Mouse (Mus musculus) hindbrain, embryonic 13.5 days (tissue): Measurements from ENCODE around the gene Moxd1. TPM values are rescaled to one million over a fixed set of nuclear protein-coding genes. Genes with fewer than 3 reads are reported as not detected.
A peak's percentile ranks its signal among the peaks of the same experiment; 100 is the strongest.
"Not testable (repeated sequence)": the region's sequence is repeated elsewhere in the genome, so short reads cannot be mapped to it uniquely, and the experiment has no call there.

Experiments
- ATAC-seq: fragments of 200-750 bp; cut with Nextera tagmentation; 2 replicates; pipeline ENCODE4 v1.8.0; 2017; ENCODE audit warnings: moderate TSS enrichment; ENCODE audit not compliant: low FRiP score
- H3K27ac ChIP-seq: fragments of 300-500 bp; sonication (generic); 2 replicates; pipeline ENCODE4 v1.5.1; 2015; ENCODE audit warnings: inconsistent platforms, mild to moderate bottlenecking, moderate library complexity
- H3K27me3 ChIP-seq: fragments of 300-500 bp; sonication (generic); 2 replicates; pipeline ENCODE4 v1.6.1; 2015; ENCODE audit warnings: mild to moderate bottlenecking, inconsistent platforms
- H3K36me3 ChIP-seq: fragments of 300-500 bp; sonication (generic); 2 replicates; pipeline ENCODE4 v1.6.1; 2015; ENCODE audit warnings: mild to moderate bottlenecking, inconsistent platforms
- H3K4me1 ChIP-seq: fragments of 300-500 bp; sonication (generic); replicated peaks from 2 replicates; pipeline ENCODE4 v1.6.1; 2015; ENCODE audit warnings: inconsistent platforms
- H3K4me2 ChIP-seq: fragments of 300-500 bp; sonication (generic); 2 replicates; pipeline ENCODE4 v1.6.1; 2015; ENCODE audit warnings: inconsistent platforms, mild to moderate bottlenecking, moderate library complexity
- H3K4me3 ChIP-seq: fragments of 300-500 bp; sonication (generic); 2 replicates; pipeline ENCODE4 v1.5.1; 2015; ENCODE audit warnings: mild to moderate bottlenecking, inconsistent platforms
- H3K9ac ChIP-seq: fragments of 300-500 bp; sonication (generic); 2 replicates; pipeline ENCODE4 v1.6.1; 2015; ENCODE audit warnings: mild to moderate bottlenecking, inconsistent platforms
- H3K9me3 ChIP-seq: fragments of 300-500 bp; sonication (generic); 2 replicates; pipeline ENCODE4 v1.6.1; 2016; ENCODE audit warnings: inconsistent platforms
- WGBS: fragments of 180-500 bp; shearing (Covaris S2); methylation state at CpG from one replicate; pipeline ENCODE4 v1.1.7; 2015; 5-methylcytosine and 5-hydroxymethylcytosine counted together
- polyA plus RNA-seq: library from polyadenylated mRNA; unstranded; fragments of >200 nt; fragmentation: Nextera tagmentation; extraction: Ambion mirVana; gene quantifications from 2 replicates; pipeline ENCODE4 v1.2.1, GENCODE M21; 2015

The Moxd1 gene
- polyA plus RNA-seq, 1 experiment from 2014 or later: 8.6 TPM

- H3K9me3 ChIP-seq: no peaks in the 10 kb centered on the region
- H3K27ac ChIP-seq: no peak overlapping the region
- H3K4me3 ChIP-seq: no peak overlapping the region
- H3K36me3 ChIP-seq: no peaks in the 10 kb centered on the region
- 66% methylated on average over 5 of the region's 5 CpGs for WGBS
- no peaks in the 10 kb centered on the region for H3K4me1 ChIP-seq
- H3K9ac ChIP-seq: no peak overlapping the region
- no peak for ATAC-seq
- H3K4me2 ChIP-seq: no peak overlapping the region
- H3K27me3 ChIP-seq: no peaks in the 10 kb centered on the region
Observed at GRCm38 (mm10) chr10:24282650-24283049, 59.3 kb downstream of the Moxd1 start.

GRCm38 (mm10) chr10:24291611-24292010, 68.3 kb downstream of the Moxd1 start:
- no peaks in the 10 kb centered on the region for H3K9me3 ChIP-seq
- WGBS: 85% methylated on average over 8 of the region's 8 CpGs
- H3K36me3 ChIP-seq: no peaks in the 10 kb centered on the region
- H3K4me2 ChIP-seq: no peak overlapping the region
- H3K4me1 ChIP-seq: no peaks in the 10 kb centered on the region
- ATAC-seq: no peak
- H3K27me3 ChIP-seq: no peaks in the 10 kb centered on the region
- H3K9ac ChIP-seq: no peak overlapping the region
- no peak overlapping the region for H3K4me3 ChIP-seq
- H3K27ac ChIP-seq: no peak overlapping the region

- WGBS: 87% methylated on average over 1 of the region's 1 CpGs
- no peak overlapping the region for H3K9ac ChIP-seq
Observed at GRCm38 (mm10) chr10:24292671-24293070, 69.4 kb downstream of the Moxd1 start.

GRCm38 (mm10) chr10:24296608-24297007, 73.3 kb downstream of the Moxd1 start:
- Histone ChIP-seq H3K36me3 (no peaks in the 10 kb centered on the region), H3K27me3 (no peaks in the 10 kb centered on the region), H3K4me2 (no peak overlapping the region), H3K9me3 (no peaks in the 10 kb centered on the region), H3K4me3 (no peak overlapping the region), H3K27ac (no peak overlapping the region), H3K9ac (no peak overlapping the region), H3K4me1 (no peaks in the 10 kb centered on the region)
- no peak for ATAC-seq
- 59% methylated on average over 4 of the region's 4 CpGs for WGBS

More at GRCm38 (mm10) chr10:24292671-24293070, 69.4 kb downstream of the Moxd1 start:
- Histone ChIP-seq H3K4me1 (no peaks in the 10 kb centered on the region), H3K9me3 (no peaks in the 10 kb centered on the region), H3K4me3 (no peak overlapping the region), H3K36me3 (no peaks in the 10 kb centered on the region), H3K27ac (no peak overlapping the region), H3K27me3 (no peaks in the 10 kb centered on the region), H3K4me2 (no peak overlapping the region)
- ATAC-seq: no peak

GRCm38 (mm10) chr10:24297792-24298191, 74.5 kb downstream of the Moxd1 start:
- no peaks in the 10 kb centered on the region for H3K36me3 ChIP-seq
- ATAC-seq: no peak
- no peak overlapping the region for H3K4me3 ChIP-seq
- WGBS: 0% methylated on average over 1 of the region's 1 CpGs
- H3K27ac ChIP-seq: no peak overlapping the region
- H3K27me3 ChIP-seq: no peaks in the 10 kb centered on the region
- no peak overlapping the region for H3K4me2 ChIP-seq
- no peaks in the 10 kb centered on the region for H3K4me1 ChIP-seq
- no peak overlapping the region for H3K9ac ChIP-seq
- H3K9me3 ChIP-seq: no peaks in the 10 kb centered on the region

GRCm38 (mm10) chr10:24298260-24299244, 75.2 kb downstream of the Moxd1 start:
- H3K9ac ChIP-seq: no peak overlapping the region
- no peaks in the 10 kb centered on the region for H3K4me1 ChIP-seq
- H3K4me2 ChIP-seq: no peak overlapping the region
- H3K9me3 ChIP-seq: no peaks in the 10 kb centered on the region
- H3K27ac ChIP-seq: no peak overlapping the region
- peak; percentile 83 for ATAC-seq
- H3K27me3 ChIP-seq: no peaks in the 10 kb centered on the region
- WGBS: 51% methylated on average over 2 of the region's 2 CpGs
- H3K4me3 ChIP-seq: no peak overlapping the region
- no peaks in the 10 kb centered on the region for H3K36me3 ChIP-seq

- H3K36me3 ChIP-seq: no peaks in the 10 kb centered on the region
- H3K4me2 ChIP-seq: peak overlapping the region; percentile 21; the same call in 1 of the 2 replicates
- no peaks in the 10 kb centered on the region for H3K27me3 ChIP-seq
- H3K27ac ChIP-seq: no peak overlapping the region
- H3K9ac ChIP-seq: no peak overlapping the region
- no peak; the same call in 1 of the 2 replicates for ATAC-seq
- no peak overlapping the region for H3K4me3 ChIP-seq
- WGBS: under 1% methylated on average over 9 of the region's 9 CpGs
- H3K4me1 ChIP-seq: no peaks in the 10 kb centered on the region; the same call in 1 of the 2 replicates
- peaks cover 3% of the 10 kb centered on the region; the same call in 1 of the 2 replicates for H3K9me3 ChIP-seq
Observed at GRCm38 (mm10) chr10:24312191-24312611, 88.9 kb downstream of the Moxd1 start.

- Histone ChIP-seq H3K4me2 (no peak overlapping the region), H3K36me3 (no peaks in the 10 kb centered on the region), H3K4me1 (no peaks in the 10 kb centered on the region; the same call in 1 of the 2 replicates), H3K9me3 (no peaks in the 10 kb centered on the region), H3K27me3 (no peaks in the 10 kb centered on the region), H3K27ac (no peak overlapping the region), H3K4me3 (no peak overlapping the region), H3K9ac (no peak overlapping the region)
- WGBS: 62% methylated on average over 19 of the region's 19 CpGs
- ATAC-seq: 0 out of 2 replicates have a peak, but pooled peaks have one; percentile 43
Observed at GRCm38 (mm10) chr10:24317126-24317836, 94.0 kb downstream of the Moxd1 start.

GRCm38 (mm10) chr10:24320326-24320725, 97.0 kb downstream of the Moxd1 start:
- Histone ChIP-seq H3K9ac (no peak overlapping the region), H3K27me3 (no peaks in the 10 kb centered on the region), H3K9me3 (no peaks in the 10 kb centered on the region), H3K36me3 (no peaks in the 10 kb centered on the region), H3K4me1 (no peaks in the 10 kb centered on the region; the same call in 1 of the 2 replicates), H3K4me2 (no peak overlapping the region), H3K27ac (no peak overlapping the region), H3K4me3 (no peak overlapping the region)
- ATAC-seq: no peak
- 85% methylated on average over 3 of the region's 3 CpGs for WGBS

GRCm38 (mm10) chr10:24323066-24323465, 99.7 kb downstream of the Moxd1 start:
- Histone ChIP-seq H3K27ac (no peak overlapping the region), H3K4me2 (no peak overlapping the region), H3K36me3 (no peaks in the 10 kb centered on the region), H3K4me3 (no peak overlapping the region), H3K9me3 (no peaks in the 10 kb centered on the region), H3K27me3 (no peaks in the 10 kb centered on the region), H3K9ac (no peak overlapping the region), H3K4me1 (no peaks in the 10 kb centered on the region)
- ATAC-seq: no peak
- WGBS: 91% methylated on average over 4 of the region's 4 CpGs

GRCm38 (mm10) chr10:24327265-24327664, 103.9 kb downstream of the Moxd1 start:
- not testable (repeated sequence) for H3K27ac ChIP-seq, H3K9ac ChIP-seq, H3K9me3 ChIP-seq, ATAC-seq, H3K4me3 ChIP-seq, H3K36me3 ChIP-seq, H3K4me2 ChIP-seq, H3K4me1 ChIP-seq, H3K27me3 ChIP-seq
- 43% methylated on average over 8 of the region's 8 CpGs for WGBS

GRCm38 (mm10) chr10:24332799-24333198, 109.5 kb downstream of the Moxd1 start:
- WGBS: 56% methylated on average over 3 of the region's 3 CpGs

More at GRCm38 (mm10) chr10:24332799-24333198, 109.5 kb downstream of the Moxd1 start:
- Histone ChIP-seq H3K27ac (no peak overlapping the region), H3K4me1 (no peaks in the 10 kb centered on the region), H3K36me3 (no peaks in the 10 kb centered on the region), H3K4me2 (no peak overlapping the region), H3K27me3 (no peaks in the 10 kb centered on the region), H3K9me3 (no peaks in the 10 kb centered on the region), H3K4me3 (no peak overlapping the region), H3K9ac (no peak overlapping the region)
- no peak for ATAC-seq
